Mouse (Mus musculus) heart, adult 2 months (tissue): ENCODE data around the gene D10Jhu81e.

Source experiments
- CTCF ChIP-seq: fragments of 200-600 bp; IDR thresholded peaks from 2 replicates; pipeline ENCODE4 v1.8.1; 2022; ENCODE audit warnings: antibody characterized with exemption, mild to moderate bottlenecking, moderate library complexity
- POLR2A ChIP-seq: fragments of 200-500 bp; IDR thresholded peaks from 2 replicates; pipeline ENCODE4 v1.6.1; 2011; ENCODE audit warnings: mild to moderate bottlenecking, low read depth, low read length, control low read depth; ENCODE audit not compliant: insufficient read depth

DNA sequence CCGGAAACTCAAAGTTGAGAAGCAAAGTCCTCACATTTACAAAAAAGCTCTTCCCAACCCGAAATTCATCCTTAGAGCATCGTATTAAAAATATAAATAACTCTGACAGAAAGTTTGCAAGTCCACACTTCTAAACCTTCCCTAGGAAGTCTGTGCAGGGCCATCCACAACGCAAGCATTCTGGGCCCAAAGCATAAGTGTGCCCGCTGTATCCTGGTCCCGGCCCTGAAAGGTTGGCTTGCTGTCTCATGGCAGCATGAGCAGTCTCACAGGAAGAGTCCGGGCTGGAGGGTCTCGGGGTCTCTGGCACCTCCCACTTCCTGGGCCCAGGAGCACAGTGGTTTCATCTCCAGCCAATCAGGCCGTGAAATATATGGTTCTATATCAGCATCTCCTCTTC is 2.0 kb upstream of the D10Jhu81e start:
- TF ChIP-seq CTCF (no peak), POLR2A (no peak)
